Mouse (Mus musculus) cerebral cortex, adult 2 months (tissue): Measurements from ENCODE around the gene Trp53i13.

Source experiments
- WGBS: fragments of 180-500 bp; shearing (Covaris S2); methylation state at CpG from one replicate; pipeline ENCODE4 v1.1.7; 2018; 5-methylcytosine and 5-hydroxymethylcytosine counted together

The Trp53i13 gene

GRCm38 (mm10) chr11:77515637-77516552 lies at the start of gene Trp53i13:
Gene Trp53i13 (minus strand): TSS chr11:77515980.
- 27% methylated on average over 39 of the region's 39 CpGs for WGBS

- WGBS = 82% methylated on average over 7 of the region's 7 CpGs
These were observed 29.5 kb upstream of the Trp53i13 start for GRCm38 (mm10) chr11:77545261-77545660.

GRCm38 (mm10) chr11:77532202-77532846 lies 16.5 kb upstream of the Trp53i13 start:
- whole genome bisulfite sequencing = 79% methylated on average over 4 of the region's 4 CpGs

DNA sequence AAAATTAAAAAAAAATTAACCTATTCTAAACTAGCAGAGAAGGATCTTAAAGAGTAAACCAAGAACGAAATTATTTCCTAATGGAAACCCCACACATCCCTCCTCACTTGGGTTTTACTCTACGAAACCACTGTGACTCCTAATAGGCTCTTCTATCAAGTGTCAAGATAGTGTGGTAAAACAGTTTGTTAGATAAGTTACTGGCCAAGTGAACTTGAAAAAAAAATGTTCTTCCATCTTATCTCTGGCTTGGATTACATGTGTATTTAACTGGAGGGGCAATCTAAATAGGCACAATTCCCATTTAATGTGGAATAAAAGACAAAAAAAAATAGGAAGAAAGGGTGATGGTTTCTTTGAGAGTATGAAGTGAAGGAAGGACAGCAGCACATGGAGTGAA lies 15.1 kb upstream of the Trp53i13 start:
- WGBS = 94% methylated on average over 2 of the region's 2 CpGs

GRCm38 (mm10) chr11:77529644-77530043 lies 13.9 kb upstream of the Trp53i13 start:
- WGBS = 92% methylated on average over 3 of the region's 3 CpGs

DNA sequence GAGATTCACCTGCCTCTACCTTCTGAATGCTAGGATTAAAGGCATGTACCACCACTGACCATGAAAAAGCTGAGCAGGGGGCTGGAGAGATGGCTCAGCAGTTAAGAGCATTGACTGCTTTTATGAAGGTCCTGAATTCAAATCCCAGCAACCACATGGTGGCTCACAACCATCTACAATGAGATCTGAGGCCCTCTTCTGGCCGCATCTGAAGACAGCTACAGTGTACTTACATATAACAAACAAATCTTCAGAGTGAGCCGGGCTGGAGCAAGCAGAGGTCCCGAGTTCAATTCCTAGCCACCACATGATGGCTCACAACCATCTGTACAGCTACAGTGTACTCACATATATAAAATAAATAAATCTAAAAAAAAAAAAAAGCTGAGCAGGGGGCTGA lies 12.6 kb upstream of the Trp53i13 start:
- WGBS = 92% methylated on average over 3 of the region's 3 CpGs

DNA sequence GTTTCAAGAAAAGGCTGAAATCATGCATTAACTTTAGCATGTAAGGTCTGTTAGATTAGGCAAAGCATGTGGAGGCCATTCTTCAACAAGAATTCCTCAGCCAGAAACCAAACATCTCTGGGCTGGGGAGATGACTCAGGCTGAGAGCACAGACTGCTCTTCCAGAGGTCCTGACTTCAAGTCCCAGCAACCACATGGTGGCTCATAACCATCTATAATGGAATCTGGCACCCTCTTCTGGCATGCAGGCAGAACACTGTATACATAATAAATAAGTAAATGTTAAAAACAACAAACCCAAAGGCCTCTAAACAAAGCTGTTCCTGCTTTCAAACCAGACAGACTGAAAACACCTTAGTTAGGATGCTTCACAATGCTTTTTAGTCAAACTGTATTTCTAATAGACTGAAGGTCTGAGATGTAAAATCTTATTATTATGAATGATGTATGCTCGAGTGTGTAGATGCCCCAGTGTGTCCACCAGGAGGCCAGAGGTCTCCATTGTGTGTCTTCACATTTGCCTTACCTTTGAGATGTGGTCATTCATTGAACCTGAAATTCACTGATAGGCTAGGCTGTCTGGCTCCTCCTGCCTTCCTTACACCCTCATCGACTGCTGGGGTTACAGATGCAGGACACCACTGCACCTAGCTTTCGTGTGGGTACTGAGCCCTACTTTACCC lies 10.2 kb upstream of the Trp53i13 start:
- 82% methylated on average over 3 of the region's 3 CpGs for WGBS

- 53% methylated on average over 5 of the region's 5 CpGs for WGBS
These were observed 5.1 kb upstream of the Trp53i13 start for GRCm38 (mm10) chr11:77520601-77521529.

DNA sequence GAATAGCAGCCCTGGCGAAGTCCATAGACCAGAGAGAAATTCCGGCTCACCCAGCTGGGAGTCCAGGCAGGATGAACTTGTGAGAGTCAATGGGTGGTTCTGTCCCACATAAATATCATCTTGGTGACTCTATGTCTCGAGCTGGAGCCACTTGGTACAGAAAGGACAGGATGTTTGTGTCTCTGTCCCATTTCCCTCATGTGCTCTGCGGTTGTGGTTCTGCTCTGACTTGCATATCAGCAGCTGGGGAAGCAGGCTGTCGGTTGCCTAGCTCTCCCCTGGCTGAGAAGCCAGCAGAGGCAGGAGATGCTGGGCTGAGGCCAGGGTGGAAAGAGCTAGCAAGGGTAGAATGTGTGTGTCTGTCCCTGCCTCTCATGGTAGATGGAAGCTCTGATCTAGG lies 3.3 kb upstream of the Trp53i13 start, which contains the start of gene Gm10392:
Gene Gm10392, minus strand, starts transcription at position 156 of the 400 bp plus-strand sequence.
- WGBS = 53% methylated on average over 5 of the region's 5 CpGs

- WGBS = 85% methylated on average over 27 of the region's 27 CpGs
These were observed 2.4 kb upstream of the Trp53i13 start for GRCm38 (mm10) chr11:77518051-77518798.

DNA sequence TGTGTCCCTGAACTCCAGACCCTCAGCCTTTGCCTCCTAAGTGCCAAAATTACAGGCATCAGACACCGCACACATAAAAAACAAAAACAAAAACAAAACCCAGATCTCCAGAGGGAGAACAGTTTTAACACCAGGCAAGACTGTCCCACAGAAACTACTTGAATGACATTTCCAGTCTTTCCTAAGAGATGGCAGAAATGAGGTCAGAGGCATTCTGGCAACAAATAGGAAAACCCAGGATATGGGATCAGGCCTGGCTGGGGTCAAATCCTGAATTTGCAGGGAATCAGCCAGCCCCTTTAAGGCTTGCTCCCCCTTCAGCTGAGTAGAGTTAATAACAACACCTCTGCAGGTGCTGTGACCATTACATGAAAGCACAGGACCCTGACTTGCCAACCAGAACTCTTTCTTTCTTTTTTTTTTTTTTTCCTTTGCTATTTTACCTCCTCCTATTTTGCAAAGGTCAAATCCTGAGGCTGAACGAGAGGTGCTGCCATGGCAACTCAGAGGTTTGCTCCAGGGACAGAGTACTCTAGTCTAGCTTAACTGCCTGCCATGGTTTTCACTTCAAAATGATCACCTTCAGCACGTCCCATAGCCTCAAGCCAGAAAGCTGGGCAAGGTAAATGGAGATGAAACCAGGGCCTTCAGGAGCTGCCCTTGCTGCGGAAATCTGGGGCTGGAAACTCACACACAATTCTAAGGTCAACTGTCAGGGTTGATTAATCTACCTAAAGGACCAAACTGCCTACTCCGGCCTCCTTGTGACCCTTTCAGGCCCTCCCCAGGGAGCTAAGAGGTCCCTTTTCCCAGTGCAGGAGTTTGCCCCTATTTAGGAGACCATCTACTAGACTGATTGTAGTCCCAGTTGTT lies 1.0 kb upstream of the Trp53i13 start:
- 89% methylated on average over 5 of the region's 5 CpGs for WGBS

DNA sequence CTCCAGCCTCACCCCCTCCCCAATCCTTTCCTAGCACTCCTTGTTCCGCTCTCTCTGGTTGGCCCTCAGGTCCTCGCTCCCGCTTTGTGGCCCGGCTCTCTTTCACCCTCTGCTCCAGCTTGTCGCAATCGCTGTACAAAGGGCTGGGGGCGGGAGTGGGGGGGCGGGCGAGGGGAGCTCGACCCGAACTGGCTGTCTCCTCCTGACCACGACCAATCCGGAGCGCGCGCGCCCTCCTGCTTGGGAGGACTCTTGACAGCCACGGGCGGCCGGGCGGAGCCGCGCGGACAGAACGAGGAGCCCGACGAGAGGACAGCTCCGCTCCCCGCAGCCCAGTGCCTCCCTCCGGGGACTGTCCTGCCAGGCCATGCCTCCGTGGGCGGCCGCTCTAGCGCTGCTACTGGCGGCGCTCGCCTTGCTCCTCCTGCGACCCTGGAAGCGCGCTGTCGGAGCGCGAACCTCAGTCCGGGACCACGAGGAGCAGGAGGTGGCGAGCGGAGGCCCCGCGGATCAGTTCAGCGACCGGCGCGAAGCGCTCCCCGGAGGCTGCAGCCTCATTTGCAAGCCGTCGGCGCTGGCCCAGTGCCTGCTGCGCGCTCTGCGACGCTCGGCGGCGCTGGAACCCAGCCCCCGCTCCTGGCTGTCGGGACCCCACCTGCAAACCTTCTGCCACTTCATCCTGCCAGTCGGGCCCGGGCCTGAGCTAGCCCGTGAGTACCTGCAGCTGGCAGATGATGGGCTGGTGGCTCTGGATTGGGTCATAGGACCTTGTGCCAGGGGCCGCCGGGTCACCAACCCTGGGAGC lies 746 bp downstream of the Trp53i13 start, which contains the start of gene Abhd15:
Gene Abhd15, plus strand, starts transcription at position 290 of the 805 bp plus-strand sequence.
- 1% methylated on average over 71 of the region's 72 CpGs for WGBS

- WGBS = 28% methylated on average over 19 of the region's 19 CpGs
These were observed 1.4 kb downstream of the Trp53i13 start for GRCm38 (mm10) chr11:77514281-77514831.

DNA sequence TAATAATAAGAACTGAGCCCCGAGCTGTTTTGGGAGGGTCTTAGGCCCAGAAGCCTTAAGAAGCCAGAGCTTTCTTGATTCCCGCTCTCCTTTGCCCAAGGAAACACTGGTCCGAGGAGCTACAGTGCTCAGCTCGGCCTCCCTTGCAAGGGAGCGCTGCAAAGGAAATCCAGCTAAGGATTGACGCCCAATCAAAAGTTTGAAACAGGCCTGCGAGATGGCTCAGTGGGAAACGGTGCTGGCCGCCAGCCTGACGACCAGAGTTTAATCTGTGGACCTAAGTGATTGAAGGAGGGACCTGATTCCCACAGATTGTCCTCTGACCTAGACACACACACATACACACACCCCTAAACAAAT lies 2.0 kb downstream of the Trp53i13 start:
- 32% methylated on average over 10 of the region's 10 CpGs for WGBS

DNA sequence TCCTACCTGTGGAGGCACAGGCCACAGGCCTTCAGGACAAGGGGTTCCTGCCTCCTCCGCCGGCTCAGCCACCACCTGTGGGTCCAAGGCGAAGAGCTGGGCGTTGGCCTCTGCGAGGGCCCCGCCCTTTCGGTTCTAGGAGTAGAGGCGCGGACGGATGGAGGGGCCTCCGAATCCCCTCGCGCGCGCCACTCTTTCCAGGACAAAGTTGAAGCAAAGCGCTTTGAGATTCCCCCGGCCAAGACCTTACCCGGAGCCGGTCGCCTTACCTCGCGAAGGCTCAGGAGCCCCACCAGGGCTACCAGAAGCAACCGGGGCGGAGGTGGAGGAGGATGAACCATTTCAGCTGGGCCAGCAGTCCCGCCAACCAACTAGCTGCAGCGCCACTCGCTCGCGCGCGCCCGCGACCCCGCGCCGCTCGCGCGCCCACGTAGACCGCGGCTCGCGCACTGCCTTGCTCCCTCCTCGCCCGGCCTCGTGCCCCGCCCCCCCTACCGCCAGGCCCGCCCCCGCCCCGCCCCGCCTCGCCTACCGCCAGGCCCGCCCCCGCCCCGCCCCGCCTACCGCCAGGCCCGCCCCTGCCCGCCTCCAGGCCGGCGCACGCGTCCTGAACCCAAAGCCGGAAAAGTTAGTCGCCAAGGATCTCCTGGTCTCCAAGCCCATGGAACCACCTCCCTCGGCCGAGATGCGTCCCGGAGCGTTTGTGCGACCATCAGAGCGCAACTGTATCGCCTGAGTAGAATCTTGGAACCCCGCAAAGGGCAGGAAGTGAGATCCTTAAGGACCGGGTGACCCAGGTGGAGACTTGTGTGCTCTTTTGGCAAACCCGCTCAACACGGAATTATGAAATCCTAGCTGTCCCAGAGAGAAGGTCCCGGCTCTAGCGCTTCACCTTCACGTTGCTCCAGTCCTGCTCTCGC lies 2.6 kb downstream of the Trp53i13 start:
- WGBS = 2% methylated on average over 61 of the region's 84 CpGs

GRCm38 (mm10) chr11:77511336-77511735 lies 4.4 kb downstream of the Trp53i13 start:
- 86% methylated on average over 5 of the region's 5 CpGs for WGBS
